Mouse (Mus musculus): ENCODE measurements around the gene Cul4b.

DNA sequence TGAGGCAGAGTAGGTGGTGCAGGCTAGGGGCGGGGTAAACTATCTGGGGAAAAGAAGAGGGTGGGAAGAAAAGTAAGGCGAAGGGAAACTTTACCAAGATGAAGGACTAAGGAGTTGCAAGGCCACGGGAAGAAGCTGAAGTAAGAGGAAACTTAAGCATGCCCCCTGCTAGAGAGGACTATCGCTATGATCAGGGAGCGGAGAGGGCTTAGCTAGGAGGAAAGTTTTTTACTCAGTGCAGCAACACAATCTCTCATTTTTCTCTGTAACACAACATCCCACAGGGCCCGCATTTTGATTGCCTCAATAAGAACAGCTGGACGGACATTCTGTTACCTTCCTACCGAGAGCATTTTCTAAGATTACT is 10.8 kb downstream of the Cul4b start:
- no peak for TF ChIP-seq POLR2A (IDR thresholded peaks at IDR 0.05; ENCODE audit: insufficient read length, low read depth)
- no peak for TF ChIP-seq USF1 (IDR thresholded peaks at IDR 0.05; ENCODE audit: low read depth)
- no peak for TF ChIP-seq TCF12 (IDR thresholded peaks at IDR 0.05; ENCODE audit: insufficient read depth, poor library complexity, severe bottlenecking)
- TF ChIP-seq CEBPB (IDR thresholded peaks at IDR 0.05; ENCODE audit: insufficient read depth, poor library complexity, severe bottlenecking): no peak

Data from myocyte (in vitro differentiated cells).